Mouse (Mus musculus) intestine, embryonic 14.5 days (tissue): Measurements from ENCODE around the gene Ren1. TPM values are rescaled to one million over a fixed set of nuclear protein-coding genes. Genes with fewer than 3 reads are reported as not detected.

Experiments
- ATAC-seq: fragments of 200-750 bp; cut with Nextera tagmentation; replicated peaks from 2 replicates; pipeline ENCODE4 v1.8.0; 2017; ENCODE audit warnings: low read depth, moderate number of reproducible peaks, moderate TSS enrichment, moderate library complexity; ENCODE audit not compliant: low FRiP score, low TSS enrichment
- DNase-seq: peaks from one replicate; pipeline ENCODE4 v3.0.0-alpha.2; 2018; ENCODE audit warnings: low spot score
- H3K27ac ChIP-seq: fragments of 300-500 bp; sonication (generic); 2 replicates; pipeline ENCODE4 v1.5.1; 2014; ENCODE audit warnings: low read depth, mild to moderate bottlenecking, control low read depth
- H3K27me3 ChIP-seq: fragments of 300-500 bp; sonication (generic); replicated peaks from 2 replicates; pipeline ENCODE4 v1.6.1; 2014; ENCODE audit warnings: low read length, control low read depth; ENCODE audit not compliant: control insufficient read depth, insufficient read depth
- H3K36me3 ChIP-seq: fragments of 300-500 bp; sonication (generic); 2 replicates; pipeline ENCODE4 v1.6.1; 2014; ENCODE audit warnings: low read length, control low read depth; ENCODE audit not compliant: control insufficient read depth, insufficient read depth
- H3K4me1 ChIP-seq: fragments of 300-500 bp; sonication (generic); replicated peaks from 2 replicates; pipeline ENCODE4 v1.6.1; 2014; ENCODE audit warnings: low read length, control low read depth, mixed read lengths; ENCODE audit not compliant: control insufficient read depth, insufficient read depth
- H3K4me2 ChIP-seq: fragments of 300-500 bp; sonication (generic); 2 replicates; pipeline ENCODE4 v1.6.1; 2014; ENCODE audit warnings: low read length
- H3K4me3 ChIP-seq: fragments of 300-500 bp; sonication (generic); 2 replicates; pipeline ENCODE4 v1.5.1; 2014; ENCODE audit warnings: low read depth, low read length, control low read depth, mixed read lengths
- H3K9ac ChIP-seq: fragments of 300-500 bp; sonication (generic); 2 replicates; pipeline ENCODE4 v1.6.1; 2014; ENCODE audit warnings: mild to moderate bottlenecking, low read length
- H3K9me3 ChIP-seq: fragments of 300-500 bp; sonication (generic); 2 replicates; pipeline ENCODE4 v1.6.1; 2016; ENCODE audit warnings: low read length, control low read depth; ENCODE audit not compliant: control insufficient read depth
- WGBS: fragments of 180-500 bp; shearing (Covaris S2); extraction: QIAGEN DNeasy Blood & Tissue Kit; methylation state at CpG from one replicate; pipeline ENCODE4 v1.1.7; 2014; 5-methylcytosine and 5-hydroxymethylcytosine counted together
- polyA plus RNA-seq: library from polyadenylated mRNA; unstranded; fragments of >200 nt; fragmentation: Nextera tagmentation; extraction: Ambion mirVana; gene quantifications from 2 replicates; pipeline ENCODE4 v1.2.1, GENCODE M21; 2014

Gene Ren1
- polyA plus RNA-seq, 1 experiment from 2014 or later, result 0.51 TPM

DNA sequence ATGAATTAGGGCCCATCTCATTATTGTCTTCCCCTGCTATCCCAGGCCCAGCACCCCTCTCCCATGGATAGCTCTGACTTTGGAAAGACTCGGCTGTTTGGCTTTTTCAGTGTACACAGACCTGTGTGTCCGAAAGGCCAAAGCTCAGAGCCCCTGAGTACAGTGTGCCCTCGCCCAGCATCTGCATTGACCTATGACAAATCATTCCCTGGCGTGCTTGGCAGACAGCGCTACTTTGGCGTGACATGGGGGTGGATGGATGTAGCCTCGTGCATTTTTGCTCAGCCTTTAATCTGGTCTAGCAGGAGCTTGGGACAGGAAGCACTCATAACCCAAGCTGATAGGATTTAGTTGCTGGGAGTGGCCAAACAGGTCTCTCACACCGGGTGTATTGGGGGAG lies 21.8 kb downstream of the Ren1 start:
- Histone ChIP-seq H3K27me3 (no peaks in the 10 kb centered on the region), H3K9me3 (no peaks in the 10 kb centered on the region), H3K4me3 (no peak overlapping the region), H3K4me2 (no peak overlapping the region), H3K36me3 (no peaks in the 10 kb centered on the region), H3K9ac (no peak overlapping the region), H3K4me1 (peaks cover 8% of the 10 kb centered on the region; the same call in 1 of the 2 replicates), H3K27ac (no peak overlapping the region)
- no peak for DNase-seq
- no peak for ATAC-seq
- WGBS, result 61% methylated on average over 8 of the region's 8 CpGs

DNA sequence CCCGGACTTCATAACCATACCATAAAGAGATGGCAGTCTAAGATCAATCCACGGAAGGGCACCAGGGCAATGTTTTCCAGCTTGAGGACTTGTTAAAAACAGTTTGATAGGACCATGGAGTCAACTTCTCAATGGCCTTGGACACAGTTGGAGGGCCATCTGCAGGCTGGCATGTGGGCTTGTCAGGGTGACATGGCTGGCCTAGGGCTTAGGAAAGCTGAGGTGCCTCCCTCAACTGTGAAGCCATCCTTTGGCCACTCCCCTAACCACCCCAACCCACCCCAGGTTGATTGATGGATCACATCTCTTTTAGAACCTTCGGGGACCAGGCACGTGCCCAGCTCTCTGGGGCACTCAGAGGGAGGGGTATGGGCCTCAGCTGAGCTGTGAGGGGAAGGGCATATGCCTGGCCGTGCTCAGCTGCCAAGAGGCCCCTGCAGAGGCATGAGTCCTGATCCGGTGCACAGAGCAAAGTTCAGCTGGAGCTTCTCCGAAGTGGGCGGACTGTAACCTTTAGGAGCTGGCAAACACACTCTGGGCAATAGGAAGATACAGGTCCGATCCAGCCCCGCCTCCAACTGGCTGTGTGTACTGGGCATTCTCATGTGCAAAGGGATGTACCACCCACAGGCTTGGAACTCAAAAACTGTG lies 25.5 kb downstream of the Ren1 start:
- ATAC-seq (no peak), DNase-seq (no peak)
- 54% methylated on average over 10 of the region's 10 CpGs for WGBS
- no peaks in the 10 kb centered on the region; the same call in 1 of the 2 replicates for H3K4me1 ChIP-seq
- no peaks in the 10 kb centered on the region for H3K27me3 ChIP-seq
- H3K9me3 ChIP-seq, result no peaks in the 10 kb centered on the region
- H3K36me3 ChIP-seq, result no peaks in the 10 kb centered on the region
- H3K4me3 ChIP-seq, result no peak overlapping the region
- H3K27ac ChIP-seq, result no peak overlapping the region
- H3K9ac ChIP-seq, result no peak overlapping the region
- no peak overlapping the region for H3K4me2 ChIP-seq

DNA sequence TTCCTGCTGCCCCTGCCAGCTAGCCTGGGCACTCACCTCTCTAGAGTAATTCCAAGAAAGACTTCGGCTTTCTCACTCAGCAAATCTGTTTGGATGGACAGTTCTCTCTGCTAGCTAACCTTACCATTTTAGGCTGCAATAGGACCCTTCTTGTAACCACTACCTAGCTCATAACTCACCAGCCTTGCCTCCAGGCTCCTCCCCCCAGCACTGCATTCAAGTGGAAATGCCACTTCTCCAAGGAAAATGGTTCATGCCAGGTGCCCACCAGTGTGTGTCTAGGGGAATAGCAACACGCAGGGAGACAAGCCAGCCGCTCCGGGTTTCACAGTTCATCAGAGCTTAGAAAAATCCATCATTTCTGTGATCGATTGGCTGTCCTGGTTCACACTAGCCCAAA lies 27.2 kb downstream of the Ren1 start:
- no peak for ATAC-seq
- WGBS, result 83% methylated on average over 5 of the region's 5 CpGs
- Histone ChIP-seq H3K4me2 (no peak overlapping the region), H3K9me3 (no peaks in the 10 kb centered on the region), H3K9ac (no peak overlapping the region), H3K4me1 (no peaks in the 10 kb centered on the region; the same call in 1 of the 2 replicates), H3K36me3 (no peaks in the 10 kb centered on the region), H3K27ac (no peak overlapping the region), H3K4me3 (no peak overlapping the region), H3K27me3 (no peaks in the 10 kb centered on the region)
- no peak for DNase-seq

DNA sequence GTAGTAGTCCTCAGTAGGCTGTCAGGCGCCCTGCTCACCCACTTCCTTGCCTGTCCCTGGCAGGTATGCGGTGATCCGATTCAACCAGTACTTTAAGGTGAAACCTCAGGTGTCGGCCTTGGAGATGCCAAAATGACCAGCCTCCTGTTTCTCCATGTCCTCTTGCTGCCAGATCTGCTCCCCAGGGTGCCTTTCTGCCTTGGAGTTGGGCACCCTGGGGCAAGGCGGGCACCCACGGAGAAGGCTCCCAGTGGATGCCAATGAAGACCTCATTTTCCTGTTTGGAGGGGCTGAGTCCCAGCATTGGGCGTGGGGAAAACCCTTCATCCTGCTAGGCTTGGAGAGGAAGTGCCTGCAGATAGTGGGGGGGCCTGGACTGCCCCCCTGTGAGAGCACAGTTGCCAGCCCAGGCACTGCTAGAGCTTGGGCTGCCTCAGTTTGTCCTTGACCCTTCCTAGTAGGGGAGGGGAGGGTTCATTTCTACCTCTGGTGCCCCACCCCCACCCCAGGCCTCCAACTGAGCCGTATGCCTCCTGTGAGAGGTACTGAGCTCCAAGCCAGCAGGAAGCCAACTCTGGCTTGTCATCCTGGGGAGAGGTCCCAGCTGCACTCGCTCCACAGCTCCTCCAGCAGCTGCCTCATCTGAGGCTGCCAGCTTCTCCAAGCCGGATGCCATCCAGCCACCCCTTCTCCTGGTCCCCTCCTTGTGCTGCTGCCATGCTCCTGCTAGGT lies 29.1 kb downstream of the Ren1 start:
- Histone ChIP-seq H3K9me3 (no peaks in the 10 kb centered on the region), H3K4me3 (no peak overlapping the region), H3K36me3 (peaks cover 14% of the 10 kb centered on the region; the same call in 1 of the 2 replicates), H3K9ac (no peak overlapping the region), H3K4me2 (no peak overlapping the region), H3K27me3 (no peaks in the 10 kb centered on the region), H3K27ac (no peak overlapping the region), H3K4me1 (no peaks in the 10 kb centered on the region; the same call in 1 of the 2 replicates)
- 65% methylated on average over 10 of the region's 10 CpGs for WGBS
- ATAC-seq (no peak), DNase-seq (no peak)

DNA sequence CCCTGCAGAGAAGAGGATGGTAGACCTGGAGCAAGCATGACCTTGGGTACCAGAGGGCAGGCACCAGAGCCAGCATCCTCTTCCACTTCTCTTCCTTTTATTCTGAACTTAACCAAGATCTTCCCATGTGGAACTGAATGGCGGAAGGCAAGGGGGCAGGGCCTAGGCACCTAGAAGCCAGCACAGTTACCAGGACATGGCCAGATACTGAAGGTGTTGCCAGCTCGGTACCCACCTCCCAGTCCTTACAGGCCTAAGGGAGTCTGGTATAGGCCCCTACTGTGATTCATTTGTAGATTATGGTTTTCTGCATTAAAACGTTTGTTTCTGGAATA lies 29.6 kb downstream of the Ren1 start:
- Histone ChIP-seq H3K27me3 (no peaks in the 10 kb centered on the region), H3K4me1 (no peaks in the 10 kb centered on the region; the same call in 1 of the 2 replicates), H3K4me3 (no peak overlapping the region), H3K36me3 (peaks cover 19% of the 10 kb centered on the region), H3K9ac (no peak overlapping the region), H3K27ac (no peak overlapping the region), H3K9me3 (no peaks in the 10 kb centered on the region), H3K4me2 (no peak overlapping the region)
- no peak for ATAC-seq
- WGBS, result 83% methylated on average over 3 of the region's 3 CpGs
- no peak for DNase-seq

DNA sequence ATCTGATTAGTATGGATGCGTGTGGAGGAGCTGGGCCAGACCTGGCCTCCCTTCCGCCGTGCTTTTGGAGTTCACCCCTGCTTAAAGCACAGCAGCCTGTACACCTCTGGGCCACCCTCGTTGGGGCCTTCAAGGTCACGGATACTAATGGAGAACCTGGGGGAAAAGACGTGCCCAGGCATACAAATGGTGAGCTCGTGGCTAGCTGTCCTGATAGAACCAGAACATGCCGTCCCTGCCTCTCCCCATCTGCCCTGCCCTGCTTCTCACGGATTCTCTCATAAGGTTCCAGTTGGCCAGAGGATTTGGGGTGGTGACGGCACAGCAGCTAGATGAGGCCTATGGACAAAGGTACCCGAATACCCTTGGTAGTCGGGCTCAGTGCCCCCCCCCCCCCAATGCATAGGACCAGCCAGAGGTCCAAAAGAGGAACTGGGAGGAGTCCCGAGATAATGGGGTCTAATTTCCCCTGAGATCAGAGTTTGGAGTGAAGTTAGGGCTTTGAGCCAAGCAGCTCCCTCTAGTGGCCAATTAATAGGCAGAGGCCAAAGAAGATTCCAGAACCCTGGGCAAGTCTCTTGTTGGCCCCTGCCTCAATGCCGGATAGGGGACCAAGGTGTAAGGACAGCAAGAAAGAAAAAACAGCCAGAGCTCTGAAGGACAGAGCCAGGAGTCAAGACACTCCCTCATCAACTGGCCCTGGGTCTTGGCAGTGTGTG lies 30.2 kb downstream of the Ren1 start:
- DNase-seq (peak; percentile 70), ATAC-seq (no peak)
- Histone ChIP-seq H3K4me2 (no peak overlapping the region), H3K36me3 (peaks cover 21% of the 10 kb centered on the region), H3K27ac (no peak overlapping the region), H3K4me1 (no peaks in the 10 kb centered on the region; the same call in 1 of the 2 replicates), H3K4me3 (no peak overlapping the region), H3K9ac (no peak overlapping the region), H3K9me3 (no peaks in the 10 kb centered on the region), H3K27me3 (no peaks in the 10 kb centered on the region)
- WGBS, result 68% methylated on average over 14 of the region's 14 CpGs

DNA sequence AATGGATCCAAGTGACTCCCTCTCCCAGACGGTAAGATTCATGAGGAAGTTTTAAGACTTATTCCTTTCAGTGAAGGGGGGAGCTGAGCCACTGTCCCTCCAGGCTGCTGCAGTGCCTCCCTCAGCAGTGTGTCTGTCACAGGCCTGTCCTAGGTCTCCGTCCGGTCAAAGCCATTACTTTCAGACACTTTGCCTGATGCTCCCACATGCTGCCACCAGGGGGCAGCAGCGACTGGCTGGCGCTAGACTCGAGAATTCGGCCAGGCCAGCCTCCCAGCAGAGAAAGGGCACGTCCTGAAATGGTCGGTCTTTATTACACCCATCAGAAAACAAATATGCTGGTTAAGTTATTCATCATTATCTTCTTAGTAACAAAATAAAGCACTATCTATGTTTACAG lies 31.7 kb downstream of the Ren1 start:
- H3K36me3 ChIP-seq, result peaks cover 36% of the 10 kb centered on the region
- no peak overlapping the region for H3K4me2 ChIP-seq
- H3K27me3 ChIP-seq, result no peaks in the 10 kb centered on the region
- no peak overlapping the region for H3K9ac ChIP-seq
- H3K9me3 ChIP-seq, result no peaks in the 10 kb centered on the region
- DNase-seq (peak; percentile 88), ATAC-seq (peak; percentile 20; the same call in 1 of the 2 replicates)
- H3K4me1 ChIP-seq, result no peaks in the 10 kb centered on the region; the same call in 1 of the 2 replicates
- no peak overlapping the region for H3K4me3 ChIP-seq
- WGBS, result 9% methylated on average over 9 of the region's 9 CpGs
- H3K27ac ChIP-seq, result no peak overlapping the region

DNA sequence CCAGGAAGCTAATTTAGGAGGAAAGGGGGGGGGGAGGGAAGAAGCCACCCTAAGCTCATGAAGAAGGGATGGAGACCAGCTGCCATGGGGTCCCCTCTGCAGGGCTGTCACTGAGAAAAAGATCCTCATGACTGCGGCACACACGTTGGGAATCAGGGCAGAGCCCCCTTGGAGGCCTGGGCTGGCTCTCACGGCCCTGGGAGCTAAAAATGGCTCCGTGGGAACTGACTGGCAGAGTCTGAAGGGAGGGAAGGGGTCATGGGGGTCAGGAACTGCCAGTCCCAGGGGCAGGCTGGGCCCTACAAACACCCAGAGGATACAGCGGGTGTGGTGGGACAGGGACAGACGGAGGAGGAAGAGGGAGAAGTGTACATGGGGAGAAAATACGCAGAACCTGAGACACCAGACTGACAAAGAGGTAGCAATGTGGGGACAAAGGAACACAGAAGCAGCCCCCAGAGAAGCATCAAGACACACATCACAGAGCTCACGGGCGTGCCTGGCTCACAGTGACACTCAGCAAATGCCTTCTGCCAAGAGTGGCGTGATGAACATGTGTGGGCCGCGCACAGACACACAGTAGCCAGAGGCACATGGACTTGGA lies 32.3 kb downstream of the Ren1 start:
- Histone ChIP-seq H3K9me3 (no peaks in the 10 kb centered on the region), H3K4me2 (no peak overlapping the region), H3K27me3 (no peaks in the 10 kb centered on the region), H3K4me1 (no peaks in the 10 kb centered on the region; the same call in 1 of the 2 replicates), H3K27ac (no peak overlapping the region), H3K4me3 (no peak overlapping the region), H3K9ac (no peak overlapping the region), H3K36me3 (peaks cover 40% of the 10 kb centered on the region)
- DNase-seq, result no peak
- WGBS, result 62% methylated on average over 12 of the region's 12 CpGs
- ATAC-seq, result no peak
